Mouse (Mus musculus) lung, embryonic 14.5 days (tissue): ENCODE results near the gene Fchsd2. TPM values are rescaled to one million over a fixed set of nuclear protein-coding genes. Genes with fewer than 3 reads are reported as not detected.
A peak's percentile ranks its signal among the peaks of the same experiment; 100 is the strongest.

Experiments used
- ATAC-seq: fragments of 200-750 bp; cut with Nextera tagmentation; 2 replicates; pipeline ENCODE4 v1.8.0; 2017; ENCODE audit warnings: mild to moderate bottlenecking, moderate TSS enrichment, moderate library complexity; ENCODE audit not compliant: insufficient read depth
- DNase-seq: peaks from one replicate; pipeline ENCODE4 v3.0.0-alpha.2; 2015
- H3K27ac ChIP-seq: fragments of 300-500 bp; sonication (generic); 2 replicates; pipeline ENCODE4 v1.5.1; 2014; ENCODE audit warnings: low read depth, mild to moderate bottlenecking, moderate library complexity
- H3K27me3 ChIP-seq: fragments of 300-500 bp; sonication (generic); 2 replicates; pipeline ENCODE4 v1.6.1; 2014; ENCODE audit warnings: low read length, control low read depth; ENCODE audit not compliant: insufficient read depth
- H3K36me3 ChIP-seq: fragments of 300-500 bp; sonication (generic); 2 replicates; pipeline ENCODE4 v1.6.1; 2014; ENCODE audit warnings: control low read depth; ENCODE audit not compliant: insufficient read depth
- H3K4me1 ChIP-seq: fragments of 300-500 bp; sonication (generic); 2 replicates; pipeline ENCODE4 v1.6.1; 2014; ENCODE audit warnings: antibody characterized with exemption, control low read depth; ENCODE audit not compliant: insufficient read depth
- H3K4me2 ChIP-seq: fragments of 300-500 bp; sonication (generic); 2 replicates; pipeline ENCODE4 v1.6.1; 2014; ENCODE audit warnings: mild to moderate bottlenecking
- H3K4me3 ChIP-seq: fragments of 300-500 bp; sonication (generic); 2 replicates; pipeline ENCODE4 v1.5.1; 2014; ENCODE audit warnings: low read depth, low read length
- H3K9ac ChIP-seq: fragments of 300-500 bp; sonication (generic); 2 replicates; pipeline ENCODE4 v1.6.1; 2014
- H3K9me3 ChIP-seq: fragments of 300-500 bp; sonication (generic); 2 replicates; pipeline ENCODE4 v1.6.1; 2016; ENCODE audit warnings: low read depth, low read length, control low read depth
- CTCF ChIP-seq: IDR thresholded peaks from 2 replicates; pipeline ENCODE4 v1.5.1; 2016; ENCODE audit warnings: antibody characterized with exemption, low read depth
- WGBS: fragments of 180-500 bp; shearing (Covaris S2); extraction: QIAGEN DNeasy Blood & Tissue Kit; methylation state at CpG from one replicate; pipeline ENCODE4 v1.1.7; 2014; 5-methylcytosine and 5-hydroxymethylcytosine counted together
- polyA plus RNA-seq: library from polyadenylated mRNA; unstranded; fragments of >200 nt; fragmentation: Nextera tagmentation; extraction: Ambion mirVana; gene quantifications from 2 replicates; pipeline ENCODE4 v1.2.1, GENCODE M21; 2014

The Fchsd2 gene
- polyA plus RNA-seq, 1 experiment from 2014 or later = 23.8 TPM

GRCm38 (mm10) chr7:101315699-101316098 is 223.0 kb downstream of the Fchsd2 start:
- H3K27ac ChIP-seq = no peak overlapping the region
- H3K4me1 ChIP-seq = 0 out of 2 replicates have a peak, but pooled peaks cover 6% of the 10 kb centered on the region
- ATAC-seq = no peak
- H3K9ac ChIP-seq = no peak overlapping the region
- no peak for DNase-seq
- H3K4me2 ChIP-seq = no peak overlapping the region
- H3K27me3 ChIP-seq = 0 out of 2 replicates have a peak, but pooled peaks cover 3% of the 10 kb centered on the region
- no peaks in the 10 kb centered on the region for H3K9me3 ChIP-seq
- H3K36me3 ChIP-seq = no peaks in the 10 kb centered on the region
- TF ChIP-seq CTCF = no peak
- no peak overlapping the region for H3K4me3 ChIP-seq

GRCm38 (mm10) chr7:101316591-101317001 is 223.9 kb downstream of the Fchsd2 start:
- Histone ChIP-seq H3K4me1 (0 out of 2 replicates have a peak, but pooled peaks cover 6% of the 10 kb centered on the region), H3K9me3 (no peaks in the 10 kb centered on the region), H3K9ac (no peak overlapping the region), H3K27ac (no peak overlapping the region), H3K27me3 (0 out of 2 replicates have a peak, but pooled peaks cover 5% of the 10 kb centered on the region), H3K4me3 (no peak overlapping the region), H3K36me3 (no peaks in the 10 kb centered on the region), H3K4me2 (no peak overlapping the region)
- ATAC-seq (no peak), DNase-seq (peak; percentile 31)
- WGBS = 34% methylated on average over 6 of the region's 6 CpGs
- TF ChIP-seq CTCF = no peak

GRCm38 (mm10) chr7:101317014-101317413 is 224.4 kb downstream of the Fchsd2 start, which contains the start of gene Stard10:
Gene Stard10 (plus strand): TSS chr7:101317086.
- Histone ChIP-seq H3K9me3 (no peaks in the 10 kb centered on the region), H3K4me1 (0 out of 2 replicates have a peak, but pooled peaks cover 6% of the 10 kb centered on the region), H3K36me3 (no peaks in the 10 kb centered on the region), H3K27ac (no peak within 1 kb of the TSS), H3K4me2 (no peak within 1 kb of the TSS), H3K27me3 (peaks cover 8% of the 10 kb centered on the region; the same call in 1 of the 2 replicates), H3K9ac (no peak within 1 kb of the TSS), H3K4me3 (no peak within 1 kb of the TSS)
- TF ChIP-seq CTCF = no peak
- WGBS = 65% methylated on average over 3 of the region's 3 CpGs
- DNase-seq (no peak), ATAC-seq (no peak)

GRCm38 (mm10) chr7:101318848-101319247 is 226.2 kb downstream of the Fchsd2 start:
- H3K4me1 ChIP-seq = 0 out of 2 replicates have a peak, but pooled peaks cover 6% of the 10 kb centered on the region

GRCm38 (mm10) chr7:101319796-101320195 is 227.1 kb downstream of the Fchsd2 start:
- Histone ChIP-seq H3K27me3 (peaks cover 9% of the 10 kb centered on the region; the same call in 1 of the 2 replicates), H3K4me3 (no peak overlapping the region), H3K36me3 (no peaks in the 10 kb centered on the region), H3K9me3 (no peaks in the 10 kb centered on the region), H3K27ac (0 out of 2 replicates have a peak overlapping the region, but pooled peaks have one; percentile 42), H3K9ac (no peak overlapping the region), H3K4me1 (0 out of 2 replicates have a peak, but pooled peaks cover 6% of the 10 kb centered on the region), H3K4me2 (no peak overlapping the region)
- no peak for TF ChIP-seq CTCF
- no peak for ATAC-seq
- WGBS = 81% methylated on average over 1 of the region's 1 CpGs
- DNase-seq = no peak

More at GRCm38 (mm10) chr7:101318848-101319247, 226.2 kb downstream of the Fchsd2 start:
- Histone ChIP-seq H3K9ac (no peak overlapping the region), H3K27ac (no peak overlapping the region), H3K4me3 (no peak overlapping the region), H3K27me3 (peaks cover 9% of the 10 kb centered on the region; the same call in 1 of the 2 replicates), H3K36me3 (no peaks in the 10 kb centered on the region), H3K4me2 (no peak overlapping the region), H3K9me3 (no peaks in the 10 kb centered on the region)
- TF ChIP-seq CTCF = no peak
- WGBS = 46% methylated on average over 4 of the region's 4 CpGs
- no peak for DNase-seq
- no peak for ATAC-seq

- H3K4me1 ChIP-seq = 0 out of 2 replicates have a peak, but pooled peaks cover 6% of the 10 kb centered on the region
These were observed 227.9 kb downstream of the Fchsd2 start for GRCm38 (mm10) chr7:101320399-101321217.

More at GRCm38 (mm10) chr7:101320399-101321217, 227.9 kb downstream of the Fchsd2 start:
- H3K4me2 ChIP-seq = peak overlapping the region; percentile 96
- 5% methylated on average over 25 of the region's 37 CpGs for WGBS
- H3K27ac ChIP-seq = peak overlapping the region; percentile 85
- H3K4me3 ChIP-seq = peak overlapping the region; percentile 76
- peak; percentile 68 for DNase-seq
- ATAC-seq = peak; percentile 65
- H3K9me3 ChIP-seq = no peaks in the 10 kb centered on the region
- H3K27me3 ChIP-seq = peaks cover 9% of the 10 kb centered on the region; the same call in 1 of the 2 replicates
- no peak for TF ChIP-seq CTCF
- no peaks in the 10 kb centered on the region for H3K36me3 ChIP-seq
- peak overlapping the region; percentile 75 for H3K9ac ChIP-seq
